Mouse (Mus musculus) left cerebral cortex, adult 2 months (tissue): ENCODE results near the gene Myadml2. TPM values are rescaled to one million over a fixed set of nuclear protein-coding genes. Genes with fewer than 3 reads are reported as not detected.

ENCODE experiments used
- DNase-seq, 2 experiments: peaks; one replicate each; pipeline ENCODE4 v3.0.0; 2021 to 2022; ENCODE audit warnings: low spot score in 2 of 2, mixed read lengths in 1 of 2; ENCODE audit errors: extremely low spot score in 1 of 2
- H3K27ac ChIP-seq: fragments of 200-600 bp; 2 replicates; pipeline ENCODE4 v1.8.1; 2022
- H3K4me3 ChIP-seq: fragments of 200-600 bp; 2 replicates; pipeline ENCODE4 v1.8.1; 2022
- CTCF ChIP-seq: fragments of 200-600 bp; IDR thresholded peaks from 2 replicates; pipeline ENCODE4 v1.8.1; 2022; ENCODE audit warnings: antibody characterized with exemption, mild to moderate bottlenecking, moderate library complexity
- intact Hi-C: fragments of 180-260 bp; cut with DNase I; formaldehyde crosslinking; loops from one replicate; pipeline ENCODE4 v1.15.1; 2025
- total RNA-seq, 2 experiments: library from RNA; stranded (reverse); gene quantifications; 2 replicates each; pipeline ENCODE4 v1.2.3; 2021

The Myadml2 gene
- total RNA-seq, 2 experiments from 2014 or later = 6.9 to 8.8 TPM

DNA sequence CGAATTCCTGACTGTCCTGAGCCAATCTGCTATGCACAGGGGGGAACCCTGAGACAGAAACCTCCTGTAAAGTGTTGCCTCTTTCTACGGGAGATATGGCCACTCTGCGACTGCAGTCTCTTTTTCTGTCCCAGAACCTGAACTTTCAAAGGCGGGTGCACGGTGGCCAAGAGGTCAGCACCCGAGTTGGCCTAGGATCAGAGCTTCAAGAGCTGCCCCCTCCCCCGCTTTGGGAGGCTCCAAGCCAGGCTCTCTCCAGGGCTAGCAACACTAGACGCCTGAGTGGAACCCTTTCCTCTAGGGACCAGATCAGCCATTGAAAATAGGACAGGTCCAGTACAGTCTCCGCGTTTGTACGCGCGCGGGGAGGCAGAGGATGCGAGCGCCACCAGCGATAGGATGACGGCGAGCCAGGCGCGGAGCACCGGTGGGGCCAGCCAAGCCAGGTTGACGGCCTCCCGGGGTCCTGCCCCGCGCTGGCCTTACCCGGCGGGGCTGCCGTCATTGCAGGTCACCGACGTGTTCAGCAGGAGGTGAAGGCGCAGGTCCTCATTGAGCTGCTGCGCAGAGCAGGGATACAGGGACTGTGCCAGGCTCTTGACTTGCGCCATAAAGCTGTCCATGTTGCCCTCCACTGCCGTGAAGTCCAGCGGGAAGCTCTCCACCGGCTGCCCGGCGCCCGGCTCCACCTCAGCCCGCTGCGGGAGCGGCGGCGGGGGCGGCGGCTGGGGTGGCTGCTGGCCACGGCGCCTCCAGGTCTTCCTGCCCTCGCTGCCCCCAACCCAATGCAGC lies 11.7 kb upstream of the Myadml2 start:
- Histone ChIP-seq H3K4me3 (peak overlapping the region; percentile 46), H3K27ac (peak overlapping the region; percentile 2)
- no peak for TF ChIP-seq CTCF
- DNase-seq = no peak
- intact Hi-C loops = loop anchor here (1.0 to 10.0 kb wide), 2 partner anchors 53 to 115 kb away; no protein-coding TSS in a partner anchor

GRCm38 (mm10) chr11:120658876-120659410 lies 11.0 kb upstream of the Myadml2 start:
- Histone ChIP-seq H3K4me3 (peak overlapping the region; percentile 46), H3K27ac (no peak overlapping the region)
- DNase-seq = peak; percentile 68 to 72
- peak; percentile 81 for TF ChIP-seq CTCF
- intact Hi-C loops = loop anchor here (1.0 to 10.0 kb wide), 2 partner anchors 53 to 116 kb away; no protein-coding TSS in a partner anchor

GRCm38 (mm10) chr11:120657301-120657700 lies 9.3 kb upstream of the Myadml2 start:
- no peak overlapping the region for H3K4me3 ChIP-seq
- TF ChIP-seq CTCF = no peak
- H3K27ac ChIP-seq = no peak overlapping the region
- intact Hi-C loops = loop anchor here (10.0 kb wide), 1 partner anchor 118 kb away; no protein-coding TSS in a partner anchor
- no peak for DNase-seq

GRCm38 (mm10) chr11:120654741-120655140 lies 6.8 kb upstream of the Myadml2 start:
- no peak for TF ChIP-seq CTCF
- intact Hi-C loops = loop anchor here (10.0 kb wide), 1 partner anchor 120 kb away; no protein-coding TSS in a partner anchor

DNA sequence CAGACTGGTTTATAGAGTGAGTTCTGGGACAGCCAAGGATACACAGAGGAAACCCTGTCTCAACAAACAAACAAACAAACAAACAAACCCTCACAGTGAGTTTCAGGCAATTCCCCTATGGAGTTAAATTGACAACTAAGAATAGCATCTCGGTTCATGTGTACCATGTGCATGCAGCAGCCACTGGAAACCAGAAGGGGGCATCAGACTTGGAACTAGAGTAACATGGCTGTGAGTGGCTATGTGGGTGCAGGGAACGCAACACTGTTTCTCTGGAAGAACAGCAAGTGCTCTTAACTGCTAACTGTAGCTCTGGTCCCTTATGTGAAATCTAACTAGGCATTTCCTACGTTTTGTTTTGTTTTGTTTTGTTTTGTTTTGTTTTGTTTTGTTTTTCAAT lies 3.9 kb upstream of the Myadml2 start:
- TF ChIP-seq CTCF = peak; percentile 31
- no peak overlapping the region for H3K27ac ChIP-seq
- intact Hi-C loops = loop anchor here (10.0 kb wide), 1 partner anchor 123 kb away; no protein-coding TSS in a partner anchor
- H3K4me3 ChIP-seq = no peak overlapping the region
- no peak for DNase-seq

More at GRCm38 (mm10) chr11:120654741-120655140, 6.8 kb upstream of the Myadml2 start:
- Histone ChIP-seq H3K4me3 (no peak overlapping the region), H3K27ac (no peak overlapping the region)
- no peak for DNase-seq

- intact Hi-C loops = no loop called here
- Histone ChIP-seq H3K27ac (peak overlapping the region; percentile 92), H3K4me3 (peak overlapping the region; percentile 61)
- no peak for DNase-seq
- TF ChIP-seq CTCF = no peak
These were observed 719 bp downstream of the Myadml2 start for GRCm38 (mm10) chr11:120647047-120647830.

- peak within 1 kb of the TSS; percentile 60 for H3K4me3 ChIP-seq
- intact Hi-C loops = no loop called here
- no peak within 1 kb of the TSS for H3K27ac ChIP-seq
- TF ChIP-seq CTCF = no peak
- peak; percentile 92 for DNase-seq
These were observed 4.4 kb downstream of the Myadml2 start, which contains the start of gene Pycr1 for GRCm38 (mm10) chr11:120643601-120643987. Gene Pycr1, minus strand, starts transcription at chr11:120643769.

DNA sequence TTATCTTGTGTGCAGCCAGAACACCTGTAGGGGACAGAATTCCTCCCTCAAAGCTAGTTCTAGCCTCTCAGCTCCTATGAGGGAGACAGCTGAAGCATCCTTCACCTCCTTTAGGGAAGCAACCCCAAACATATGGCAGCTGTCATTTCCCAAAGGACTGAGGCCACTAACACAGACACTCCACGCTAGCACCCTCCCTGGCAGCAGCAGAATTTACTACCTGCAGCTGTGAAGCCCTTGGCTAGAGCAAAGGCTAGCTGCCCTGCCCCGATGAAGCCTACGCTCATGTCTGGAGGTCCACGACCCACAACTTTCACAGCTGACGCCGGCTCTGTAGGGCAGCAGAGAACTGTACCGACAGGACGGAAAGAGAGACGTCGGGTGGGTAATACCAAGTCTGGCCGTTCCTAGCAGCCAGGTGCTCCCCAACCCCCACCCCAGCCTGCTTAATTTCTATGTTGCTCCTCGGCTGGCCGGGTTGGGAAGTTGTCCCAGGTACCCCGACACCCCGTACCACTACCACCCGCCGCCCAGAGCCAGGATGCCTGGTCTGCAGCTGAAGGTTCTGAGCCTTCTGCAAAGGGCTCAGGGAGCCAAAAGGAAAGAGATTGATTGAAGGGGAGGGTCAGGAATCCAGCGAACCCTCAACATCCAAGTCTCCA lies 4.9 kb downstream of the Myadml2 start:
- no peak overlapping the region for H3K27ac ChIP-seq

GRCm38 (mm10) chr11:120641869-120642268 lies 6.1 kb downstream of the Myadml2 start:
- no peak for TF ChIP-seq CTCF
- H3K4me3 ChIP-seq = no peak overlapping the region
- no peak for DNase-seq
- H3K27ac ChIP-seq = no peak overlapping the region
- intact Hi-C loops = no loop called here

More for the DNA sequence above, 4.9 kb downstream of the Myadml2 start:
- no peak for TF ChIP-seq CTCF
- intact Hi-C loops = no loop called here
- no peak for DNase-seq
- peak overlapping the region; percentile 60 for H3K4me3 ChIP-seq

GRCm38 (mm10) chr11:120641255-120641654 lies 6.7 kb downstream of the Myadml2 start:
- intact Hi-C loops = no loop called here
- no peak overlapping the region for H3K27ac ChIP-seq
- no peak for TF ChIP-seq CTCF
- H3K4me3 ChIP-seq = no peak overlapping the region
- DNase-seq = no peak

DNA sequence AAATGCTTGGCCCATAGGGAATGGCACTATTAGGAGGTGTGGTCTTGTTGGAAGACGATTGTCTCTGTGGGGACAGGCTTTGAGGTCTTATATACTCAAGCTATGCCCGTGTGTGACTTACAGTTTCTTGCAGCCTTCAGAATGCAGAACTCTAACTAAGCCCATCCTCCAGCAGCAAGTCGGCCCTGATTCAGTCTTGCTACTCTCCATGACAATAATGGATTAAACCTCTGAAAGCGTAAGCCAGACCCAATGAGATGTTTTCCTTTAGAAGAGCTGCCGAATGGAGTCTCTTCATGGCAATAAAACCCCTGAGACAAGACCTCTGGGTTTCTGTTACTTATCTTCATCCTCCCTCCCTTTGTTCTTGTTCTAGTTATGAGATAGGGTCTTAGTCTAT lies 13.1 kb downstream of the Myadml2 start:
- no peak overlapping the region for H3K27ac ChIP-seq
- intact Hi-C loops = no loop called here
- no peak for TF ChIP-seq CTCF

More for the DNA sequence above, 13.1 kb downstream of the Myadml2 start:
- DNase-seq = no peak
- H3K4me3 ChIP-seq = no peak overlapping the region
